Mouse (Mus musculus) embryo, embryonic 10 days (tissue): Measurements from ENCODE around the gene Il17rc.

Experiments used
- DNase-seq: peaks from one replicate; pipeline ENCODE4 v3.0.0-alpha.2; 2015; ENCODE audit warnings: low spot score

The Il17rc gene

DNA sequence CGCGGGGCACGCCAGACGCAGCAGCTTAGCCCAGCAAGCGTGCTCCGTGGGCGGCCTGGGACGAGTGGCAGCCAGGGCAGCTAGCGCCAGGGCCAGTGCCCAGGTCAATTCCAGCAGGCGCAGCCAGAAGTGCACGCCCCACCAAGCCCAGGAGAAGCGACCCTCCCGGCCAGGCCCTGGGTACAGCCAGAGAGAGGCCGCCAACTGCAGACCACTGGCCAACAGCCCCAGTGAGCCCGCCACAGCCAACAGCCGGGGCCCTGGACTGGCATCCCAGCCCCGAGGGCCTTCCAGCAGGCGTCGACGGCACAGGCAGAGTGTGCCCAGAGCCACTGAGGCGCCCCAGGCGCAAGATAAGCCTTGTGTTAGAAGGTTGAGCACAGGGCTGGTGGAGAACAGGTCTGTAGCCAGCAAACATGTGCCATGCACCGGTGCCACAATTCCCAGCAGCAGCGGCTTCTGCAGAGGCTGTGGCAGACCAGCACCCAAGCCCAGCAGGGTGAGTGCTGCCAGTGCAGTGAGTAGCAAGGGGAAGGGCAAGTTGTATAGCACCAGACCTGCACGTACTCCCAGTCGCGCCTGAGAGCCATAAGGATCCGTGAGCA is 23.9 kb downstream of the Il17rc start:
- DNase-seq = no peak

DNA sequence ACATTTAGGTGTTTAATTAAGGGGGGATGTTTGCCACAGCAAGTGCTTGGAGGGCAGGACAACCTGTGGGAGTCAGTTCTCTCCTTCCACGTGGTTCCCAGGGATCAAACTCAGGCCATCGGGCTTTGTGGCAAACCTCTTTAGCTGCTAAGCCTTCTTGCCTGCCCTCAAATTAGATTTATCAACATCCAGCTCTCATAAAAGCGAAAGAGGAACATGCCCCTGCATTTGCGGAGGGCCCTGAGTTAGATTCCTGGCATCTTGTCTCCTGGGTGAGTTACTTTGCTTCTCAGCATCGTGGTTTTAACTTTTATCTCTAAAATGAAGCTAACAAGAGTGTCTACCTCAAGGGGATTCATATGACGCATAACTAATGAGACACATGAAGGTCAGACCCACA is 28.1 kb downstream of the Il17rc start:
- DNase-seq = no peak

DNA sequence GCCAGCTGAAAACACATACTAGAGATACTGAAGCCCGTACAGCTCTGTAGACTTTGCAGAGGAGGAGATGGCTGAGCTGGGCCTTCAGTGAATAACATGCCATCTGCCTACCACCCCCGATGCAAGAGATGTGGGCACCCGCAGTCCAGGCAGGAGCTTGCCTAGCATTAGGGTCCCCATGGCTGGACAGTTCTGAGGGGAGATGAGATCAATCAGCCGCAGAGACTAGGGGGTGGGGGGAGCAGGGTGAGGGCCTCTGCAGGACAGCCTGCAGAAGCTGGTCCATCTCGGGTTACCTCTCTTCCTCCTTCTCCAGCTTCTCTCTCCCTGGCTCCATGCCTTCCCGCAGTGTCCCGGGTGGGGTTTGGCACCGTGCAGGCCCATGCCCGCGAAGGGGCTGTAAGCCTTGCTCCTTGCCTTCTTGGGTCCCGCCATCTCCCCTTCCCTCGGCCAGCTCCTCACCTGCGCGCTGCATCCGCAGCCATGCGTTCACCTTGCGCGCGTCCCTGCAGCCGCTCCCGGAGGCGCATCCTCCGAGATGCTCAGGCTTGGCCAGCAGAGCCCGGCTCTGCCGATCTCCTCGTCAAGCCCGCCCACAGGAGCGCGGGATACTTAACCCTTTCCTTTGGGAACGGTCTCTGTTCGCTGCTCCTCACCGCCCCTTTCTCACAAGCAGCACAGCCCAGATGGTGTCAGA is 30.3 kb downstream of the Il17rc start, which contains the start of gene Prrt3:
Gene Prrt3 (minus strand): TSS at position 544 of the 697 bp plus-strand sequence.
- peak; percentile 73 for DNase-seq

DNA sequence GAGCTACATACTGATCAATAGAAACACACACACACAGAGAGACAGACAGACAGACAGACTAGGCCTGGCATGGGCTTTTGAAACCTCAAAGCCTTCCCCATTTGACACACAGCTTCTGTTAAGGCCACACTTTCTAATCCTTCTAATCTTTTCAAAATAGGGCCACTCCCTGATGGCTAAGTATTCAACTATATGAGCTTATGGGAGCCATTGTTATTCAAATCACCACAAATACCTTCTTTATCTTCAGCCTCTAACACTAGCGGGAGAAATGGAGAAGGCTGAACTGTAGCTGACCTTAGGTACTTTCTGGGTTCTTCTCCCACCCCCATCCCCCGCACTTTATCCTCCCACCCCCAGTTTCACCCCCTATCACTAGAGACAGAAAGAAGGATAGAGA is 31.6 kb downstream of the Il17rc start:
- no peak for DNase-seq

DNA sequence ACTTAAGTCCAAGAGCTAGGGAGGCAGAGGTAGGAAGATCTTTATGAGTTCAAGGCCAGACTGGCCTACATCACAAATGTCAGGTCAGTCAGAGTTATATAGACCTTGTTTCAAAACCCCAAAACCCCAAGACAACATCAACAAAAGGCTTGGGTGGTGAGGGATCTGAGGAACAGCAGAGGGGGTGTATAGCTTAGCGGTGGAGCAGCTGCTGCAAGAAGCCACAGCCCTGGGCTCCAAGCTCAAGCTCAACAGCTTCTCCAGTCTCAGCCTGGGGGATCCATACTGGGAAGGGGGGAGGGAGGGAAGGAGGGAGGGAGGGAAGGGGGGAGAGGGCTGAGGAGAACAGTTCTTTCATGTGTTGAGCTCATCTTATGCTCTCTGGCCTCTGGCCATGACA is 34.5 kb downstream of the Il17rc start:
- no peak for DNase-seq

DNA sequence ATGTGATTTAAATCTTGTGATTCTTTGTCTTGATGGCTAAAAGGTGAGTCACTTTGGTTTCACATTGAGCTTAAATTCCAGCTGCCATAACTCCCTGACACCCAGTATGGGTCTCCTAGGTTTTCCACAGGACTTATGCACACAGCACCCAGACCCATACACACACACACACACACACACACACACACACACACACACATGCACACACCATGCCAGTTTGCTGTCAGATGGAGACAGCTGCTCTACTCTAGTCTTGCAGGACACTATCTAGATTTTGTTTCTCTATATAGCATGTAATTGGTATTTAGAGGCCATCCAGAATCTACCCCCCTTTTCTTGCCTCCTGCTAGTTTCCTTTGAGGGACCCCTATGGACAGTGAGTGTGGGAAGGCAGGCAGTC is 35.9 kb downstream of the Il17rc start:
- DNase-seq = no peak

DNA sequence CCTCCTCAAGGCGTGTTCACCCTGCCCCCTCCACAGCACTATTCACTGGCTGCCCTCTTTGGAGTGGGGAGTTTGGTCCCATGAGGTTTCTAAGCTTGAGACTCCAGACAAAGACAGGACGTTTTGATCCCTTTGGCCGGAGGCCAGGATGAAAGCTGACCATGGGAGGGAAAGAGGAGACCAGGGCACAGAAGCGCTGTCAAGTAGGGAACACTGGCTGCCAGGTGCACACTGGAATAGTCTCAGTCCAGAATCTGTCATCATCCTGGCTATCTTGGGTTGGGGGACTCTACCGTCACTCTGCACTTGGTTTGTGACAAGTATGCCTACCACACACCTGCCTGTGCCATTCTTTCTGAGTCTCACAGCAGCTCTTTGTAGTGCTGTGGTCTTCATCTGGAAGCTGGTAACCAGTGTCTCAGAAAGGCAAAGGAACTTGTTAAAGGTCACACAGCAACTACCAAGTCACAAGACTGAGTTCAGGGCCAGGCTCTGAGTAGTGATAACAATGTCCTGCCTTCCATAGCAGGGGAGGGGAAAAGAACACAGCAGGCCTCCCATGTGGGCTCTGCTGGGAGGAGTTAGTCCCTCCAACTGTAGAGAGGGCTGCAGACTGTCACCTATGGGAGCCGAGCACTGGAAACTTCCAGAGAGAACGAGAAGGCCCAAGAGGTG is 37.2 kb downstream of the Il17rc start:
- DNase-seq = no peak

DNA sequence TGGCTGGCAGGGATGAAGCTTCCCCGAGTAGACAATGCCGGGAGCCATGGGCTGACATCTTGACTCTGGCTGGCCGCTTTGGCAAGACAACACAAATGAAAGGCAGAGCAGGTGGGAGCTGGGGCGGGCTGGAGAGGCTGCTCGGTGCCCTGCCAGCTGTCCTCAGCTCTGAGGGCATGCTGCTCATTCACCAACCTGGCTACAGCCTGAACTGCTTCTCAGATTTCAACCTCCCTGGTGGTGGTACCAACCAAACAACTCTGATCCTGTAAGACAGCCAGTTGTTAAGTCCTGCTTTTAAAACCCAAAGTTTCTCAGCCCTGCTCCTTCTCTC is 37.7 kb downstream of the Il17rc start:
- no peak for DNase-seq

DNA sequence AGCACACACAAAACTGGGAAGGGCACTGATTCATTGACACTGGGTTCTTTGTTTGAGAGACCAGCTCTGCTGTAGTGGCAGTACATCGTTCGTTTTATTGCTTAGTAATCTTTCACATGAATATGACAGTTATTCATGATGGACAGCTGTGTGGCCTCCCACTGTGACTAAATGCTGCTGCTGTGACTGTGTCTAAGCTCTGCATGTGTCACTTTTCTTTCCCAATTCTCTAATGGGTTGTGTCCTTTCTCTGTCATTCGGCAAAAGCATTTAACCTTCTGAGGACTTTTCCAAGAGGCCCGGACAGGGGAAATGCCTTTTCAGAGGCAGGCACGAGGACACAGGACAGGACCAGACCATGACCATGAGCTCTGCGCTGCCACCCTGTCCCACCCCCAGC is 42.7 kb downstream of the Il17rc start:
- no peak for DNase-seq

DNA sequence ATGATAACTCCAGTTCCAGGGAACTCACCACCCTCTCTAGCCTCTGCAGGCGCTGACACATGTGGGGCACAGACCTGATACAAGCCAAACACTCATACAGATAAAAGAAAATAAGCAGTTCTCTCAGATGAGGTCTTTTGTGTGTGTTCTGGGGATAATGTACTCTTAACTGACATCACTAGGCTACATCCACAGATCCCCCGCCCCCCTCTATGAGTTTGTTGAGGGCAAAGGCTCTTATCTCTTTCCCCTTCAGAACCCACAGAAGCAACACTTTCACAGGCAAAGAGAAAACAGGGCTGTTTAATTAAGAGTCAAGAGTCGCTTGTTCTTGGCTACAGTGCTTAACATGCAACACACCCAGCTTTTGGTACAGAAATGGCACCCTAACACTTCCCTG is 43.4 kb downstream of the Il17rc start:
- DNase-seq = no peak

DNA sequence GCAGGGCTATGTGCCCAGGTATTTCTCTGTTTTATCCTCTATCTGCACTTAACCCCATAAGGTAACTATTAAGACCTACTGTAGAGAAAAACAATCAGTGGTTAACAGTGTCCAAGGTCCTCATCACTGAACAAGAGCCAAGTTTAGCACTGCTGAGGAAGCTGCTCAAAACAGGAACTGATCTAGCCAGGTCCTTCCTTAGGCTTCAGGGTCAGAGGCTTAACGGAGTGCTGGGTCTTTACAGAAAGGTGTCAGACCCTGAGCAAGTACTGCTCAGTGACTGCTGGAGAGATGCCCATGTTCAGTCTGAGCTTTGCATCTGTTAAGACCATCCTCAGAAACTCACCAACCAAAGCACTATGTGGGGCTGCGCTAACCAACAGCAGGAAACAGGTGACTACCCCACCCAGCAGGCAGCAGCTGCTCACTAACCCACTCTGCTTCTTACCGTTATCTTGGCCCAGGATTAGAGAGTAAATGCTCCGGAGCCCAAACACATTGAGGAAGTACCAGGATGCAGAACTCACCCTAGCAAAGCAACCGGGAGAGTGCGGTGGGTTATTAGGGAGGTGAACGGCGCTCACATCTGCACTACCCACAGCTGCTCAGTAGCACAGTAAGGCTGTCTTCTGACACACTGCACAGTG is 46.3 kb downstream of the Il17rc start:
- DNase-seq = no peak

DNA sequence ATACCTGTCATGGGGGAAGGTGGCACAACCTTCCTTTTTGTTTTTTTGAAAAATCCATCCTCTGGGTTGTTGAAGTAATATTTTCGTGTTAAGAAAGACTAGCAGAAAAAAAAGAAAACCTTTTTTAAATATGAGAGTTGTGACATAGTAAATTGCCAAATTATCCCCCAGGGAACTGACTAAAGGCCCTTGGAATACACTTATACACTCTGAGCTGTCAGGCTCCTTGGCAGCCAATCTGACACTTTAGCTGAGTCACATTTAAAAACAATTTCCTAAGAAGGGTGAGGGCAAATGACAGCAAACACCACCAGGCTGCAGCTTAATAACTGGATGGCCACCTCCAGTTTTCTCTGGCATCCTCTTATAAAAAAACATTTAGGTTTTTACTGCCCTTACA is 51.1 kb downstream of the Il17rc start:
- DNase-seq = no peak

DNA sequence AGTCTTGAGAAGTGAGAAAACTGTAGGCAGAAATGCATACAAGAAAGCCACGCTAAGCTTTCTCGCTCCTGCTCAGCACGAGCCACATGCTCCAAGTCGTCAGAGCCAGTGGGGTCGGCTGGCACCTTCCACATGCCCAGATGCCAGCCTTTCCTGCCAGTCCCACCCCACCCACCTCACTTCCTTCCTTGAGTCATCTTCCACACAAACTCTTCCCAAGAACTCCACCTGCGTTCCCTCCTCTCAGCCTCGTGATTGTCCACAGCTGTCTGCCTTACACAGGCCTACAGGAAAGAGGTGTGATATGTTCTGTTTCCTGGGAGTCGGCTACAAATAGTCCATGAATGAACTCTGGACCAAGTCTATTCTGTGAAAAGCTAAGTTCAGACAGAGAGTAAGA is 52.2 kb downstream of the Il17rc start:
- DNase-seq = no peak

DNA sequence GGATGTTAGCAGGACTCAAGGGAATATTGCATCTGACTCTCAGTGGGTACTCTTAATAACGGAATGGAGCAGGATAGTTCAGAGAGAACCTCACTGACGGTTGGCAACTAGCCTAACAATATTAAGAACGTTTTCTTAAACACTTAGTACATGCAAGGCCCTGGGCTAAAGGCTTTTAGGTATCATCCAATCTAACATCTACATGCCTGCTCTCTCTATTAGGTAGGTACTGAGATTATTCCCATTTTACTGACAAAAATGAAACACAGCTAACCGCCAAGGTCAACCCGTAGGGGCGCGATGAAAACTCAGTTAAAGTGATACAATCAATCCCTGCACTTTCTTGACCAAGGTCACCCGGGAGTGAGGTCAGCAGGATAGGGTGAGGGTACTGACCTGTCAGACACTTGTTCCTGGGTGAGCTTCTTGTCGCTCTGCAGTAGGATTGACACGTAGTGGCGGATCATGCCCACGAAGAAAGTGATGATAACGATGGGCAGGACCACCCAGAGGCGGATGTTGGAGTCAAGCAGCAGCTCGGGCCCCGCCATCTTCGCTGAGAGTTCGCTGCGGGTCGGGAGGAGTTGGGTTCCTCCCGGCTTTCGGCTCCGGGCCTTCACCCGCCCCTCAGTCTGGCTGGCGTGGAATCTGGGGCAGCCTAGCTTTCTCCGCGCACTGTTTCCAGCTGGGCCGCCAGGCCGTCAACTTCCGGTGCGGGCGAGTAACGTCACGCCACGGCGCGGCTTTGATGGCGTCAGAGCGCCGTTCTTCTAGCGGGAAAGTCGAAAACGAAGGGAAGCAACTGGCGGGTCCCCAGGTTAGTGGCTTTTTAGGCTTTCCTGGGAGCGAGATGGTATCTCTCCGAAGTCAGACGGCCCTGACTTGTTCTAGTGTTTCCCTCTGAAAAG is 60.0 kb downstream of the Il17rc start, which contains the start of the genes Emc3 and Fancd2:
Gene Emc3 (minus strand): TSS at position 721 of the 908 bp plus-strand sequence.
Gene Fancd2 (plus strand): TSS at position 751 of the 908 bp plus-strand sequence.
- peak; percentile 96 for DNase-seq

DNA sequence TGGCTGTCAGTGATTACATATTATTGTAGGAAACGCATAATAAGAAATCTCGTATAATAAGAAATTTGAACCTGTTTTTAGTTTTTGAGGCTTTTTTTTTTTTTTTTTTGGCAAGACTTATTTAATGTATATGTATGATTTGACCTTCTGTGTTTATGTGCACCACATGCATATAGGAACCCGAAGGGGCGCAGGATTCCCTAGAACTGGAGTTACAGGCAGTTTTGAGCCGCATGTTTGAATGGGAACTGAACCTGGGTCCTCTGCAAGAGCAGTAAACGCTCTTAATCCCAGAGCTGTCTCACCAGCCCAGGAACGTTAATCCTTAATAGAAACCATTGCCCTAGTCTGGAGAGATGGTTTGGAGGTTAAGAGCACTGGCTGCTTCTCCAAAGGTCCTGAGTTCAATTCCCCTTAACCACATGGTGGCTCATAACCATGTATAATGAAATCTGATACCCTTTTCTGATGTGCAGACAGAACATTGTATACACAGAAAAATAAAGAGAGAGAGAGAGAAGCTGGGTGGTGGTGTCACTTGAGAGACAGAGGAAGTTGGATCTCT is 60.7 kb downstream of the Il17rc start:
- no peak for DNase-seq
